Mouse (Mus musculus): ENCODE results near the gene Gga3. TPM values are rescaled to one million over a fixed set of nuclear protein-coding genes. Genes with fewer than 3 reads are reported as not detected.
A peak's percentile ranks its signal among the peaks of the same experiment; 100 is the strongest.

Gene Gga3
- total and polyA plus RNA-seq, 3 experiments = 7.7 to 39.8 (median 18.7) TPM

DNA sequence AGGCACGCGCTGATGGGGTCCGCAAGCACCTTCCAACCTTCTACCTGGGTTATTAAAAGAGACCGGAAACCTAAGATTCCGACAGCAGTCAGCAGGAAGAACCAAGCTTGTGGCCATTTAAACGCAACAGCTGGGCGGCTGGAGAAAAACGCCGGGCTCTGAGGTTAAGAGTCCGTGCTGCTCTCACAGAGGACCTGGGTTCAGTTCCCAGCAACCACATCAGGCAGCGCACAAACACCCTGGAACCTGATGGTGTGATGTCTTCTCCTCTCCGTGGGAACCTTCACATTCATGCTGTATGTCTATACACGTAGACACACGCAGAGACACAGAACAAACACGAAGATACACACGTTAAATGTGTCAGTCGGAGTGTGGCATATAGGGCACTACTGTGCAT, 48.1 kb downstream of the Gga3 start:
- H3K27ac ChIP-seq (ENCODE audit: insufficient read depth, low read depth) = no peak overlapping the region
- H3K4me1 ChIP-seq (ENCODE audit: control insufficient read depth in 1 of 2, insufficient read depth in 2 of 2) = peaks cover 0 to 3% of the 10 kb centered on the region in 2 experiments; a peak in 1 of 4 replicates
- in situ Hi-C loops (cut with MboI; ENCODE audit: low pct_ligation_motif_present, low pct_unique_long_range_greater_than_20kb, low sequenced_read_pairs) = loop anchor here (5.0 kb wide), 1 partner anchor 257 kb away; the partner anchor contains the start of genes Caskin2 and Tsen54
- H3K9me3 ChIP-seq (replicated peaks; ENCODE audit: low read length) = no peaks in the 10 kb centered on the region
- no peak overlapping the region for H3K9ac ChIP-seq (ENCODE audit: insufficient read depth, low read depth)
- no peak overlapping the region for H3K4me3 ChIP-seq (replicated peaks in 1 of 3; ENCODE audit: low read depth in 2 of 3, low read length in 2 of 3, poor library complexity in 1 of 3)
- H3K27me3 ChIP-seq (replicated peaks) = no peaks in the 10 kb centered on the region
- H3K79me2 ChIP-seq (replicated peaks; ENCODE audit: control insufficient read depth, extremely low read depth, insufficient read depth, poor library complexity, severe bottlenecking) = no peaks in the 10 kb centered on the region
- no peak overlapping the region for H3K4me2 ChIP-seq (ENCODE audit: insufficient read depth, low read depth, poor library complexity, severe bottlenecking)
- no peak for DNase-seq (ENCODE audit: extremely low read depth)
- dilution Hi-C loops (cut with MboI; ENCODE audit: extremely low pct_ligation_motif_present, extremely low pct_unique_long_range_greater_than_20kb, low sequenced_read_pairs) = no loop called here
- H3K36me3 ChIP-seq (replicated peaks in 1 of 2; ENCODE audit: control insufficient read depth in 1 of 2, insufficient read depth in 1 of 2, low read length in 1 of 2) = no peaks in the 10 kb centered on the region
- TF ChIP-seq HCFC1 (IDR thresholded peaks at IDR 0.05; ENCODE audit: low read depth, low read length) = no peak
- no peak for TF ChIP-seq GABPA (IDR thresholded peaks at IDR 0.05; ENCODE audit: insufficient replicate concordance, low read depth, low read length)
- TF ChIP-seq MAZ (IDR thresholded peaks at IDR 0.05; ENCODE audit: low read depth, low read length) = no peak
- no peak for TF ChIP-seq ELF1 (IDR thresholded peaks at IDR 0.05; ENCODE audit: low read depth, low read length)
- TF ChIP-seq NELFE (IDR thresholded peaks at IDR 0.05; ENCODE audit: low read depth, low read length) = no peak
- no peak for TF ChIP-seq CHD2 (IDR thresholded peaks at IDR 0.05; ENCODE audit: low read length)
- TF ChIP-seq JUND (conservative IDR thresholded peaks at IDR 0.05; ENCODE audit: low read depth, low read length) = no peak
- no peak for TF ChIP-seq IRF4 (IDR thresholded peaks at IDR 0.05; ENCODE audit: low read depth, low read length)
- TF ChIP-seq ETS1 (conservative IDR thresholded peaks at IDR 0.05; ENCODE audit: low read depth, low read length) = no peak
- TF ChIP-seq KAT2A (IDR thresholded peaks at IDR 0.05; ENCODE audit: insufficient replicate concordance, low read length) = no peak
- no peak for TF ChIP-seq RCOR1 (conservative IDR thresholded peaks at IDR 0.05; ENCODE audit: low read depth, low read length)
- no peak for TF ChIP-seq ZC3H11A (IDR thresholded peaks at IDR 0.05; ENCODE audit: low read depth, low read length)
- no peak for TF ChIP-seq USF2 (conservative IDR thresholded peaks at IDR 0.05; ENCODE audit: low read depth, low read length)
- TF ChIP-seq POLR2AphosphoS2 (IDR thresholded peaks at IDR 0.05; ENCODE audit: low read depth, low read length) = no peak
- TF ChIP-seq MYC (IDR thresholded peaks at IDR 0.05; ENCODE audit: low read depth, low read length) = no peak
- no peak for TF ChIP-seq CHD1 (IDR thresholded peaks at IDR 0.05; ENCODE audit: low read depth, low read length)

DNA sequence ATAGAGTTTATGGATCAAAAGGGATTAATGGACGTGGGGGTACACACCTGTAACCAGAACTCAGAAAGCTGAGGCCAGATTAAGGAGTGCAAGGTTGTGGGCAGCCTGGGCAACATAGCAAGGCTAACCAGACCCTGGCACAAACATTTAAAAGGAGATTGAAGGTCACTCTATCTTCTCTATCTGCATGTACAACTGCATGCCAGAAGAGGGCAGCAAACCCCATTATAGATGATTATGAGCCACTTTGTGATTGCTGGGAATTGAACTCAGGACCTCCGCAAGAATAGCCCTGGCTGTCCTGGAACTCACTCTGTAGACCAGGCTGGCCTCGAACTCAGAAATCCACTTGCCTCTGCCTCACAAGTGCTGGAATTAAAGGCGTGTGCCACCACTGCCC, 51.1 kb downstream of the Gga3 start:
- Histone ChIP-seq H3K4me2 (ENCODE audit: insufficient read depth, low read depth, poor library complexity, severe bottlenecking) (no peak overlapping the region), H3K9me3 (replicated peaks; ENCODE audit: low read length) (no peaks in the 10 kb centered on the region), H3K9ac (ENCODE audit: insufficient read depth, low read depth) (no peak overlapping the region), H3K79me2 (replicated peaks; ENCODE audit: control insufficient read depth, extremely low read depth, insufficient read depth, poor library complexity, severe bottlenecking) (no peaks in the 10 kb centered on the region), H3K4me1 (ENCODE audit: control insufficient read depth in 1 of 2, insufficient read depth in 2 of 2) (no peaks in the 10 kb centered on the region), H3K4me3 (replicated peaks in 1 of 3; ENCODE audit: low read depth in 2 of 3, low read length in 2 of 3, poor library complexity in 1 of 3) (no peak overlapping the region), H3K27ac (ENCODE audit: insufficient read depth, low read depth) (no peak overlapping the region), H3K36me3 (replicated peaks in 1 of 2; ENCODE audit: control insufficient read depth in 1 of 2, insufficient read depth in 1 of 2, low read length in 1 of 2) (no peaks in the 10 kb centered on the region), H3K27me3 (replicated peaks) (no peaks in the 10 kb centered on the region)
- in situ Hi-C loops (cut with MboI; ENCODE audit: low pct_ligation_motif_present, low pct_unique_long_range_greater_than_20kb, low sequenced_read_pairs) = no loop called here
- dilution Hi-C loops (cut with MboI; ENCODE audit: extremely low pct_ligation_motif_present, extremely low pct_unique_long_range_greater_than_20kb, low sequenced_read_pairs) = no loop called here
- peak; percentile 53 for DNase-seq (ENCODE audit: extremely low read depth)
- TF ChIP-seq MYC (IDR thresholded peaks at IDR 0.05; ENCODE audit: low read depth, low read length) (0 out of 2 replicates have a peak, but pooled peaks have one; percentile 19), KAT2A (IDR thresholded peaks at IDR 0.05; ENCODE audit: insufficient replicate concordance, low read length) (no peak), RAD21 (IDR thresholded peaks at IDR 0.05; ENCODE audit: low read depth, low read length) (peak; percentile 68), CTCF (conservative IDR thresholded peaks at IDR 0.05 in 1 of 2, IDR thresholded peaks at IDR 0.05 in 1 of 2; ENCODE audit: low read depth in 2 of 2, low read length in 2 of 2) (peak; percentile 74), E2F4 (IDR thresholded peaks at IDR 0.05; ENCODE audit: insufficient replicate concordance, low read depth, low read length) (no peak), MEF2A (IDR thresholded peaks at IDR 0.05; ENCODE audit: borderline replicate concordance, low read depth, low read length) (peak; percentile 32; the same call in 1 of the 2 replicates), ELF1 (IDR thresholded peaks at IDR 0.05; ENCODE audit: low read depth, low read length) (0 out of 2 replicates have a peak, but pooled peaks have one; percentile 9), ZC3H11A (IDR thresholded peaks at IDR 0.05; ENCODE audit: low read depth, low read length) (peak; percentile 35; the same call in 1 of the 2 replicates), SMC3 (IDR thresholded peaks at IDR 0.05; ENCODE audit: low read depth, low read length) (peak; percentile 70)
